Mouse (Mus musculus): Measurements from ENCODE around the gene S100a6. TPM values are rescaled to one million over a fixed set of nuclear protein-coding genes. Genes with fewer than 3 reads are reported as not detected.

Gene S100a6
- polyA plus RNA-seq, 1 experiment from 2014 or later = 58.5 TPM

DNA sequence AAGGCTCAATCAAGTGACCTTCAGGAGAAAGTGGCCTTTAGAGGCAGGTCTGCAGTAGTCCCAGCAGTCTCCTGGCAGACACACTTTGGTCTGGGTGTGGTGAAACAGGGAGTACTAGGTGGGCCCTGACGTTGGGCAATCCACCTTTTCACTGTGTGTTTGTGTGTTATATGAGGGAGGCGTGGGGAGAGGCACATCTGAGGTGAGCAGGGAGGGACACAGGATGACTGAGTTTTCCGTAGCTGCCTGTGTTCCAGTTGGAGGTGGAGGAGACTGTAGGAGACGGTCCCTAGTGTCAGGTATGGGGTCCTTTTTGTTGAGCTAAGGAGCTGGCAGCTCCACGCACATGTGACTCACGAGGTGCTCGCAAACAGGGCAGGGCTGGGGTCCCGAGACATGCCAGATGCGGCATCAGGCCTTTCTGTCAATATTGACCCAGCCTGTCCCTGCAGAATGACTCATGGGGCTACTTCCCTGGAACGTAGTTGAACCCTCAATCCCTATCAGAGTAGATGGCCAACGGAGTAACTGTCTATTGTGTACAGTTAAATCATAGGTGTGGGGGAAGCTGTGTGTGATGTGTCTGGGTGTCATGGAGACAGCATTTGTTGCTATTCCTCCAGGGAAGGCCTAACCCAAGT is 2.0 kb downstream of the S100a6 start:
- Histone ChIP-seq H3K27ac (no peak overlapping the region), H3K4me2 (replicated peaks) (0 out of 2 replicates have a peak overlapping the region, but pooled peaks have one; percentile 7), H3K27me3 (peaks cover 6% of the 10 kb centered on the region; the same call in 1 of the 2 replicates), H3K4me1 (peaks cover 20% of the 10 kb centered on the region), H3K4me3 (no peak overlapping the region), H3K36me3 (no peaks in the 10 kb centered on the region), H3K9ac (no peak overlapping the region), H3K9me3 (peaks cover 5% of the 10 kb centered on the region; the same call in 1 of the 2 replicates)
- 79% methylated on average over 11 of the region's 11 CpGs for WGBS
- ATAC-seq (ENCODE audit: low FRiP score, low read depth) = no peak

DNA sequence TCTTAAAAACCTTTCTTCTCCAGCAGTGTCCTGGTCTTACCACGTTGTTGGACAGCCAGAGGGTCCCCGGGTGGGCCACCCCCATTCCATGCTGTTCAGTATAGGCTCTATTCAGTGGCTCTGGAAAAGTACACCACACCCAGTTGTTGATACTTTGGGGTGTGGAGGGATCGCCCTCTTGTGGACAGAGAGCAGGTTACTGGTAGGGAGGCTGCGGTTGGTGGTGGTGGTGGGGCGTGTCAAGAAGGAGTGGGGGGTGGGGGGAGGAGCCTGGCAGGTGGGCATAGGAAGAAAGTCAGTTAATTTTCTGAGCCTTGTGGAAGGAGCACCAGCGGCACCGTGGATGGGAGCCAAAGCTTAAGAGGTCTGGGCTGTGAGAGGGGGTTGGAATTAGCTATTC is 2.7 kb downstream of the S100a6 start:
- H3K27me3 ChIP-seq = peaks cover 6% of the 10 kb centered on the region; the same call in 1 of the 2 replicates
- no peak overlapping the region for H3K9ac ChIP-seq
- ATAC-seq (ENCODE audit: low FRiP score, low read depth) = peak; percentile 73
- peaks cover 5% of the 10 kb centered on the region; the same call in 1 of the 2 replicates for H3K9me3 ChIP-seq
- peaks cover 19% of the 10 kb centered on the region for H3K4me1 ChIP-seq
- WGBS = 7% methylated on average over 7 of the region's 7 CpGs
- no peaks in the 10 kb centered on the region for H3K36me3 ChIP-seq
- H3K27ac ChIP-seq = no peak overlapping the region
- H3K4me3 ChIP-seq = no peak overlapping the region
- 0 out of 2 replicates have a peak overlapping the region, but pooled peaks have one; percentile 7 for H3K4me2 ChIP-seq (replicated peaks)

DNA sequence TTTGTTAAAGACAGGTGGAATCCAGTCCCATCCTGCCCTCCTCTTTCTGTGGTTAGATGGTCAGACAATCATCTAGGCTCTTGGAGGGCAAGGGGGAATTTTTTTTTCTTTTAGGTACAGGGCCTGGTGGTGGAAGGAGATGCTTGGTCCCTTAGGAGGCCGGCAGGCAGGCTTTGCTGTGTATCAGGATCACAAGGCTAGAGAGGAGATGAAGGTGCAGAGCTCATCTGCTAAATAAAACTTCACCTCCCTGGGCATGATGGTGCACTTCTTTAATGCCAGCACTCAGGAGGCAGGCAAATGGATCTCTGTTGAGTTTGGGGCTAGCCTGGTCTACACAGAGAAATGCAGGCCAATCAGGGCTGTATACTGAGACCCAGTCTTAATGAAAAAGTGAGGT is 3.2 kb downstream of the S100a6 start:
- Histone ChIP-seq H3K4me3 (no peak overlapping the region), H3K9ac (no peak overlapping the region), H3K36me3 (no peaks in the 10 kb centered on the region), H3K9me3 (peaks cover 5% of the 10 kb centered on the region; the same call in 1 of the 2 replicates), H3K27me3 (peaks cover 6% of the 10 kb centered on the region; the same call in 1 of the 2 replicates), H3K4me2 (replicated peaks) (no peak overlapping the region), H3K27ac (no peak overlapping the region), H3K4me1 (peaks cover 15% of the 10 kb centered on the region)
- WGBS = 64% methylated on average over 1 of the region's 1 CpGs
- no peak for ATAC-seq (ENCODE audit: low FRiP score, low read depth)

DNA sequence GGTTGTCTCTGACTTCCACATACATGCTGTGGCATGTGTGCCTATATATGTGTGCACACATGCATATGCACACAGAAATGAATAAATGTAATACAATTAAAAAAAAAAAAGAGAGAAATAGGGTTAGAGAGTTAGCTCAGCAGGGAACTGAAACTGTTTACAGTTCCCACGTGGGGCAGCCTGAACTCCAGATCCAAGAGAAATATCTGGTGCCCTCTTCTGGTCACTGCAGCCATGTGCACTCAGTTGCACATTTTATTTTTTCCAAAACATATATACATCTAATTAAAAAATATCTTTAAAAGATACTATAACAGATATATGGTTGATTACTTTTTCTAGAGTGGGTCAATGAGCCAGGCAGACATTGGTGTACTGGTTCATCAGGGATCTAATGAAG is 4.9 kb downstream of the S100a6 start:
- 24% methylated on average over 1 of the region's 1 CpGs for WGBS
- Histone ChIP-seq H3K27me3 (peaks cover 8% of the 10 kb centered on the region; the same call in 1 of the 2 replicates), H3K9me3 (peaks cover 5% of the 10 kb centered on the region; the same call in 1 of the 2 replicates), H3K4me3 (no peak overlapping the region), H3K27ac (no peak overlapping the region), H3K36me3 (no peaks in the 10 kb centered on the region), H3K4me2 (replicated peaks) (no peak overlapping the region), H3K9ac (no peak overlapping the region), H3K4me1 (peaks cover 15% of the 10 kb centered on the region)
- no peak for ATAC-seq (ENCODE audit: low FRiP score, low read depth)

DNA sequence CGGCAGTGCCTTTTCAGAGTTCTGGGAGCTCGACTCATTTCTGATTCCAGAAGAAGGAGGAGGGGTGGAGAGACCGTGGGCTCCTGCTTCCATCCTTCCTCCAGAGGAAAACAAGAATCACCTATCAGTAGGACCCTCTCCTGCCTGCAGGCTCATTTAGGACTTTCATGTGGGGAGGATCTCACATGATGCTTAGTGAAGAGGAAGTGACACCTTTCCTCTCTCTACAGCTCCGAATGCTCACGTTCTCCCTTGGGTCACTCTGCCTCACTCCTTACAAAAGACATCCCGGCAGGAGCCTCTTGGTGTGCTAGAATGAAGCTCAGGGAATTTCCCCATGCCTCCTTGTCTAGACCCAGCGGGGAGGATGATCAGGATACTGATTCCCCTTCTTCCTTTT is 8.9 kb downstream of the S100a6 start:
- H3K4me2 ChIP-seq (replicated peaks) = no peak overlapping the region
- H3K36me3 ChIP-seq = no peaks in the 10 kb centered on the region
- 54% methylated on average over 7 of the region's 7 CpGs for WGBS
- H3K9ac ChIP-seq = no peak overlapping the region
- H3K27ac ChIP-seq = no peak overlapping the region
- peaks cover 13% of the 10 kb centered on the region for H3K4me1 ChIP-seq
- no peak for ATAC-seq (ENCODE audit: low FRiP score, low read depth)
- peaks cover 5% of the 10 kb centered on the region; the same call in 1 of the 2 replicates for H3K9me3 ChIP-seq
- H3K4me3 ChIP-seq = no peak overlapping the region
- 0 out of 2 replicates have a peak, but pooled peaks cover 2% of the 10 kb centered on the region for H3K27me3 ChIP-seq

DNA sequence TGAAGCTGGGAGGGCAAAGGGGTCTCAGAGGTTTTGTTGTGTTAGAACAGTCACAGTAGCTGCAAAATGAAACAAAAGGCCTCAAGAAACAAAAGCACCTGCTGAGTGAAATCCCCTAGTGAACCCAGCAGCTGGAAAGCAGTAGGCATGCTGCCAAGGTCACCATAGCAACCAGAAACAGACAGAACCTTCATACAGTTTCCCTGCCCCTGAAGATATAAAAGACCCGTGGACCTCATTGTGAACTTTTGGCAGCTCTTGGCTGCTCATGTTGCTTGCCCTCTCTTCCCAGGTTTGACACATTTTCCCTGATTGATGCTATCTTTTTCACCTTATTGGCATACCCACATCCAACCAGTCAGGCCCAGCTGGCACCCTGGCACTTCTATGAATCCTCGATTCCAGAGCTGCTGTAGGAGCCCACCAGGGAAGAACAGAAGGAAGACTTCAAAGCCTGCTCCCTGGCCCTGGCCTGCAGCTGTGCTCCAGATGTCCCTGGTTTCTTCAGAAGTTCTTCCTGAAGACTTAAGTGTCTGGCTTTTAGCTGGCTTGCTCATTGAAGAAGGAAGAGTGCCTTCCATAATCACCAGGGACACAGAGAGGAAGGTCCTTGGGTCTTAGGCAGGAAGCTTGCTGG is 10.9 kb downstream of the S100a6 start:
- Histone ChIP-seq H3K27ac (no peak overlapping the region), H3K4me1 (peaks cover 13% of the 10 kb centered on the region), H3K9me3 (no peaks in the 10 kb centered on the region), H3K4me3 (no peak overlapping the region), H3K9ac (no peak overlapping the region), H3K27me3 (0 out of 2 replicates have a peak, but pooled peaks cover 2% of the 10 kb centered on the region), H3K4me2 (replicated peaks) (peak overlapping the region; percentile 0; the same call in 1 of the 2 replicates), H3K36me3 (no peaks in the 10 kb centered on the region)
- peak; percentile 71 for ATAC-seq (ENCODE audit: low FRiP score, low read depth)
- WGBS = 8% methylated on average over 2 of the region's 2 CpGs

DNA sequence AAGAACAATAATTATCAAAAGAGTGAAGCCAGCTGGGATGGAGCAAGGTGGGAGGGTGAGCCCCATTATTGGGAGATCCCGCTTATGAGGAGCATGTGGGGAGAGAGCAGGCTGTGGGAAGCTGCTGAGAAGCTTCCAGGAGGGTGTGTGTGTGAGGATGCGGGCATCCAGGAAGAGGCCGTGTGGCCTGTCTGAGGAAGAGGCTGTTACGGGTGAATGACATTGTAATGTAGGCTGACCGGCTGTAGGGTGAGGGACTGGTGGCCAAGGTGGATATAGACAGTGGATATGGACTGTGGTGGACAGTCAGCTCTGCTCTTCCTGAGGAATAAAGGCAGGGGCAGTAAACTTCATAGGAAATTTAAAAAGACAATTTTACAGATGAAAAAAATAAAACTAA is 12.8 kb downstream of the S100a6 start:
- no peak for ATAC-seq (ENCODE audit: low FRiP score, low read depth)
- Histone ChIP-seq H3K9ac (no peak overlapping the region), H3K9me3 (no peaks in the 10 kb centered on the region), H3K27me3 (0 out of 2 replicates have a peak, but pooled peaks cover 2% of the 10 kb centered on the region), H3K27ac (no peak overlapping the region), H3K4me3 (no peak overlapping the region), H3K4me2 (replicated peaks) (no peak overlapping the region), H3K4me1 (peaks cover 13% of the 10 kb centered on the region), H3K36me3 (no peaks in the 10 kb centered on the region)
- 78% methylated on average over 5 of the region's 5 CpGs for WGBS

DNA sequence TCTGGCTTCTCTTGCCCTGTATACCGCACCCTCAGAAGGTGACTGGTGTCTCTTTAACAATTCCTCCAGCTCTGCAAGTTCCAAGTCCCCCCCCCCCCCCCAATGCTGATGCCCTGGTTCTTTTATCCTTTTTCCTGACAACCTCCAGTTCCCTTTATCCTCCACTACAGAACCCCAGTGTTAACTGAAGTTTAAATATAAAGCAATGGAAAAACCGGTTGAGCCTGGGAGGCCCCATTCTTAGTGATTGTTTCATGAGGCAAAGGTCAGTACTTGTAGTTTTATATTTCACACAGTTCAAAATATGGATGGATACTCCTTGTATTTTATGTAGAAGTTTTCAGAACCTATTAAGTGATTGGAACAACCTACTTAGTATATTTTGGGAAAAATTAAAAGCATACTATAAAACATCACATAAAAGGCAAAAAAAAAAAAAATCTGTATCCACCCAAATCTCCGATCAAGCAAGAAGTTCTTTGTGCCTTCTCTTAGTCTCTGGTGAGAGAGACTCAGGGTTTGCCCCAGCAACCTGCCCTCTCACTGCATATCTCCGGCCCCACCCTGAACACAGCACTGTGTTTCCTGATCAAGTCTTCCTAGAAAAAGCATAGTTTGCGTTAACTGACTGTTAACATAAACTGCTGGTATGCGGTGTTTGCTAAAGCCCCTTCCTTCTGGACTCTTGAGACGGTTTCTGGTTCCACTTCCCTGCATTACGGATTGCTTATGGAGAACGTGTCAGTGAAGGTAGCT is 13.8 kb downstream of the S100a6 start:
- Histone ChIP-seq H3K4me2 (replicated peaks) (no peak overlapping the region), H3K4me1 (peaks cover 13% of the 10 kb centered on the region), H3K36me3 (no peaks in the 10 kb centered on the region), H3K27me3 (0 out of 2 replicates have a peak, but pooled peaks cover 2% of the 10 kb centered on the region), H3K9ac (no peak overlapping the region), H3K9me3 (no peaks in the 10 kb centered on the region), H3K27ac (no peak overlapping the region), H3K4me3 (no peak overlapping the region)
- 74% methylated on average over 9 of the region's 9 CpGs for WGBS
- no peak for ATAC-seq (ENCODE audit: low FRiP score, low read depth)

DNA sequence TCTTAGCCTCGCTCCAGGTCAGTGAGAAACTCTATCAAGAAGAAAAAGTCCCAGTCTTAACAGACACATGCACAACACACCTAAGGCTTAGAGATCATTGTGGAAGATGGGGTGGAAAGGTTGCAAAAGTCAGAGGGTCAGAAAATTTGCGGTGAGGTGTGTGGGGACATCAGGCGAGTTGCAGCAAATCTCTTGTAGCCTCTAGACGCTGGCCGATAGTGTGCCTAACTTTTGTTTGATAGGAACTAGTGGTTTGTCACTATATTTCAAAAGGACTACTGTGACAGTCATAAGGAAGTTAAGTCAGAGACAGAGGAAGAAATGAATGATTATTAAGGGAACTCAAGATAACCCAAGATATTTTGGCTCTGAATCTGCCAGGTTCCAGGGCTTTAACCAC is 14.7 kb downstream of the S100a6 start:
- peaks cover 13% of the 10 kb centered on the region for H3K4me1 ChIP-seq
- H3K4me2 ChIP-seq (replicated peaks) = no peak overlapping the region
- ATAC-seq (ENCODE audit: low FRiP score, low read depth) = no peak
- no peaks in the 10 kb centered on the region for H3K27me3 ChIP-seq
- no peak overlapping the region for H3K4me3 ChIP-seq
- no peak overlapping the region for H3K9ac ChIP-seq
- no peaks in the 10 kb centered on the region for H3K9me3 ChIP-seq
- 89% methylated on average over 5 of the region's 5 CpGs for WGBS
- H3K36me3 ChIP-seq = no peaks in the 10 kb centered on the region
- no peak overlapping the region for H3K27ac ChIP-seq

DNA sequence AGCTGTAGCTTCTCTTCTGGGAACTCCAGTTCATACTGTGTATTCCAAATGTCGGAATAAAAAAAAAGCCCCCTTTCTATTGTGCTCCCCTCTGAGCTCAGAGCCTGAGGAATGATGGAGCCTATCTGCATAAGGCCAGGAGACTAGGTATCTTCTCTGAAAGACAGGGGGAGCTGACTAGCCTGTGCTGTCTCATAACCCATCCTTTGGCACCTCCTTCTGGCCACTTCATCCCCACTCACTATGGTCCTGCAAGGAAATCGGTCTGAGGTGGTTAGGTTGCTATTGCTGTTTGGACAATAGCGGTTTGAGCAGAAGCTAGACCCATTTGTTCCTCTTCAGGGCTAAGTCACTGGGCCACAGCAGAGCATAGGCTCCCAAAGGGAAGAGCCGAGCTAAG is 15.1 kb downstream of the S100a6 start:
- no peak for ATAC-seq (ENCODE audit: low FRiP score, low read depth)

DNA sequence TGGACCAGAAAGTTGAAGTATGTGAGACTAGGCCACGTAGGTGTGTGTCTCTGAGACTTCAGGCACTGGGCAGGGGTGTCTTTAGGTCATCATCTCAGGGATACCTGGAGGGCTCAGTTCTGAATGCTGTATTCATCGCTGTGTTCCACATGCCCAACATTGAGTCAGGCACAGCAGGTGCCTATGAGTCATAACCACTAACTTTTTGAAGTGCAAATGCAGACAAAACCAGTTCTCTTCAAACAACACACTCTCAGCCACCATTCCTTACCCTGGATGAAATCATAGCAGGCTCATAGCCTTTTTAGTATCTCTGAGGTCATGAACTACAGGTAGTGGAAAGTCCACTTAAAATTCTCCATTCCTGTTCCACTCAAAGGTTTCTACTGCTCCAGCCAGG is 16.6 kb downstream of the S100a6 start:
- Histone ChIP-seq H3K4me2 (replicated peaks) (no peak overlapping the region), H3K27ac (no peak overlapping the region), H3K9me3 (no peaks in the 10 kb centered on the region), H3K27me3 (no peaks in the 10 kb centered on the region), H3K4me3 (no peak overlapping the region), H3K36me3 (no peaks in the 10 kb centered on the region), H3K9ac (no peak overlapping the region), H3K4me1 (no peaks in the 10 kb centered on the region)
- no peak for ATAC-seq (ENCODE audit: low FRiP score, low read depth)
- WGBS = 71% methylated on average over 2 of the region's 2 CpGs

More for the DNA sequence above, 15.1 kb downstream of the S100a6 start:
- WGBS = 58% methylated on average over 4 of the region's 4 CpGs
- Histone ChIP-seq H3K4me3 (no peak overlapping the region), H3K4me2 (replicated peaks) (no peak overlapping the region), H3K36me3 (no peaks in the 10 kb centered on the region), H3K27ac (no peak overlapping the region), H3K4me1 (peaks cover 13% of the 10 kb centered on the region), H3K27me3 (no peaks in the 10 kb centered on the region), H3K9ac (no peak overlapping the region), H3K9me3 (no peaks in the 10 kb centered on the region)

DNA sequence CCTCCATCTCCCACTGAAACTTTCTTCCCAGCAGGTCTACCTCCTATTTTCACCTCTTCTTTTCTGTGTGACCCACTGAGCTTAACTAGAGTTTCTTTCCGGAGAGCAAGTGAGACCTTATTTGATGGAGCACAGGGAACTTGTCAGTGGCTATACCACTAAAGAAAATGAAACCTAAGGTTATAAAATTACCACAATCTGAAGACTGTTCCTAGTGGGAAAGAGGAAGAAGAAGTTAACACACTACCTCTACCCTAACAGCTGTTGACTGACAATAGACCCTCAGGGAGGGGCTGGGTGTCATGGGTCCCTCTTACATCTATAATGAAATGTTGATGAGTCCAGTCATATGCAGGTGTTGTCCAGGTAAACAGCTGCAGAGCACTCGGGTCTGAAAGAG is 19.3 kb downstream of the S100a6 start:
- no peak overlapping the region for H3K4me2 ChIP-seq (replicated peaks)
- H3K4me3 ChIP-seq = no peak overlapping the region
- WGBS = 80% methylated on average over 2 of the region's 2 CpGs
- H3K9me3 ChIP-seq = no peaks in the 10 kb centered on the region
- no peaks in the 10 kb centered on the region for H3K27me3 ChIP-seq
- H3K9ac ChIP-seq = no peak overlapping the region
- no peak for ATAC-seq (ENCODE audit: low FRiP score, low read depth)
- no peaks in the 10 kb centered on the region for H3K36me3 ChIP-seq
- no peak overlapping the region for H3K27ac ChIP-seq
- H3K4me1 ChIP-seq = no peaks in the 10 kb centered on the region
